Mouse (Mus musculus) midbrain, embryonic 11.5 days (tissue): ENCODE data around the gene Rtn4rl1. TPM values are rescaled to one million over a fixed set of nuclear protein-coding genes. Genes with fewer than 3 reads are reported as not detected.
"Not testable (repeated sequence)": the region's sequence is repeated elsewhere in the genome, so short reads cannot be mapped to it uniquely, and the experiment has no call there.

Experiments used
- ATAC-seq: fragments of 200-750 bp; cut with Nextera tagmentation; 2 replicates; pipeline ENCODE4 v1.8.0; 2017; ENCODE audit warnings: moderate TSS enrichment, moderate library complexity; ENCODE audit not compliant: low FRiP score
- DNase-seq: peaks from one replicate; pipeline ENCODE4 v3.0.0; 2015; ENCODE audit warnings: low spot score; ENCODE audit errors: missing footprints
- H3K27ac ChIP-seq: fragments of 300-500 bp; sonication (generic); 2 replicates; pipeline ENCODE4 v1.5.1; 2014; ENCODE audit warnings: low read depth, low read length
- H3K27me3 ChIP-seq: fragments of 300-500 bp; sonication (generic); 2 replicates; pipeline ENCODE4 v1.6.1; 2014; ENCODE audit warnings: mild to moderate bottlenecking, low read length, moderate library complexity, mixed read lengths; ENCODE audit not compliant: control insufficient read depth, insufficient read depth
- H3K36me3 ChIP-seq: fragments of 300-500 bp; sonication (generic); 2 replicates; pipeline ENCODE4 v1.6.1; 2014; ENCODE audit warnings: mild to moderate bottlenecking, low read length, moderate library complexity, mixed read lengths; ENCODE audit not compliant: control insufficient read depth, insufficient read depth
- H3K4me1 ChIP-seq: fragments of 300-500 bp; sonication (generic); 2 replicates; pipeline ENCODE4 v1.6.1; 2014; ENCODE audit warnings: low read length; ENCODE audit not compliant: control insufficient read depth, insufficient read depth
- H3K4me2 ChIP-seq: fragments of 300-500 bp; sonication (generic); 2 replicates; pipeline ENCODE4 v1.6.1; 2014; ENCODE audit warnings: mild to moderate bottlenecking, moderate library complexity
- H3K4me3 ChIP-seq: fragments of 300-500 bp; sonication (generic); 2 replicates; pipeline ENCODE4 v1.5.1; 2014; ENCODE audit warnings: low read depth, low read length
- H3K9ac ChIP-seq: fragments of 300-500 bp; sonication (generic); 2 replicates; pipeline ENCODE4 v1.6.1; 2014; ENCODE audit warnings: low read length
- H3K9me3 ChIP-seq: fragments of 300-500 bp; sonication (generic); 2 replicates; pipeline ENCODE4 v1.6.1; 2016; ENCODE audit warnings: low read length; ENCODE audit not compliant: control insufficient read depth
- WGBS: fragments of 180-500 bp; shearing (Covaris S2); extraction: QIAGEN DNeasy Blood & Tissue Kit; methylation state at CpG from one replicate; pipeline ENCODE4 v1.1.7; 2014; 5-methylcytosine and 5-hydroxymethylcytosine counted together
- polyA plus RNA-seq: library from polyadenylated mRNA; unstranded; fragments of >200 nt; fragmentation: Nextera tagmentation; extraction: Ambion mirVana; gene quantifications from 2 replicates; pipeline ENCODE4 v1.2.1, GENCODE M21; 2014

The Rtn4rl1 gene
- polyA plus RNA-seq, 1 experiment from 2014 or later = 4.6 TPM

GRCm38 (mm10) chr11:75279342-75280065 lies 85.9 kb downstream of the Rtn4rl1 start:
- Histone ChIP-seq H3K27me3 (peaks cover 18% of the 10 kb centered on the region), H3K9me3 (no peaks in the 10 kb centered on the region), H3K4me2 (peak overlapping the region; percentile 42), H3K4me1 (peaks cover 59% of the 10 kb centered on the region), H3K27ac (peak overlapping the region; percentile 30; the same call in 1 of the 2 replicates), H3K36me3 (no peaks in the 10 kb centered on the region), H3K4me3 (0 out of 2 replicates have a peak overlapping the region, but pooled peaks have one; percentile 0), H3K9ac (peak overlapping the region; percentile 49)
- DNase-seq = peak; percentile 95
- ATAC-seq = no peak; the same call in 1 of the 2 replicates
- WGBS = 3% methylated on average over 16 of the region's 16 CpGs

GRCm38 (mm10) chr11:75280066-75280410 lies 86.5 kb downstream of the Rtn4rl1 start:
- Histone ChIP-seq H3K9ac (no peak overlapping the region), H3K9me3 (no peaks in the 10 kb centered on the region), H3K4me2 (no peak overlapping the region; the same call in 1 of the 2 replicates), H3K4me3 (no peak overlapping the region), H3K36me3 (no peaks in the 10 kb centered on the region), H3K4me1 (peaks cover 54% of the 10 kb centered on the region), H3K27me3 (peaks cover 18% of the 10 kb centered on the region), H3K27ac (no peak overlapping the region)
- DNase-seq (no peak), ATAC-seq (no peak)
- WGBS = 39% methylated on average over 5 of the region's 5 CpGs

DNA sequence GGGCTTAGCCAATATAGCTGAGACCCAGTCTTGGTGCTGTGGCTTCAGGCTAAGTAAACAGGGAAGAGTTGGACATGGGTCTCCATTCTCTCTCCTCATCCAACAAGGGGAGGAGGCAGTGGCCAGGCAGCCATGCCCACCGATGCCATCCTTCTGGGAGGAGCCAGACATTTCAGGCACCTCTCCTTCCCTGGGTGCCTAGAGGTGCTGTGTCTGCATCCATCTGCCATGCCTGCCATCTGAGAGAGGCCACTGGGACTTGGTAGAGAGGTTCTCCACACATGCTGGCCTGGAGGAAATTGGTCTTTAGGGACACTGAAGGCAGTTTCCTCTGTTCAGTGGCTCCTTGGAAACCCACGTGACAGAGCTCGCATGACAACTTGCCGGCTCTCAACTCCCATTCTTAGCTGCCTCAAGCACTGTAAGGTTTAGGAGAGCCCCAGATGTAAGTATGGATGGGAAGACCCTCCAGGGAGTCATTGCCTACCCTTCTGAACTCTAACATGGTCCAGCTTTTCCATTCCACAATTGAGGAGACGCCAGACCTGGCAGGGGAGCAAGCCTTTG lies 86.9 kb downstream of the Rtn4rl1 start:
- H3K4me1 ChIP-seq = peaks cover 49% of the 10 kb centered on the region
- peaks cover 18% of the 10 kb centered on the region for H3K27me3 ChIP-seq
- no peak overlapping the region for H3K9ac ChIP-seq
- H3K36me3 ChIP-seq = no peaks in the 10 kb centered on the region
- H3K9me3 ChIP-seq = no peaks in the 10 kb centered on the region
- H3K27ac ChIP-seq = no peak overlapping the region
- H3K4me2 ChIP-seq = no peak overlapping the region
- WGBS = 46% methylated on average over 5 of the region's 5 CpGs
- H3K4me3 ChIP-seq = no peak overlapping the region
- no peak for DNase-seq
- ATAC-seq = no peak

GRCm38 (mm10) chr11:75281380-75282256 lies 88.0 kb downstream of the Rtn4rl1 start:
- no peaks in the 10 kb centered on the region for H3K36me3 ChIP-seq
- H3K4me1 ChIP-seq = peaks cover 47% of the 10 kb centered on the region
- H3K9me3 ChIP-seq = no peaks in the 10 kb centered on the region
- ATAC-seq = no peak
- H3K9ac ChIP-seq = no peak overlapping the region
- 6% methylated on average over 29 of the region's 29 CpGs for WGBS
- peak; percentile 92 for DNase-seq
- H3K27ac ChIP-seq = no peak overlapping the region
- peaks cover 18% of the 10 kb centered on the region for H3K27me3 ChIP-seq
- H3K4me3 ChIP-seq = no peak overlapping the region
- H3K4me2 ChIP-seq = peak overlapping the region; percentile 7; the same call in 1 of the 2 replicates

DNA sequence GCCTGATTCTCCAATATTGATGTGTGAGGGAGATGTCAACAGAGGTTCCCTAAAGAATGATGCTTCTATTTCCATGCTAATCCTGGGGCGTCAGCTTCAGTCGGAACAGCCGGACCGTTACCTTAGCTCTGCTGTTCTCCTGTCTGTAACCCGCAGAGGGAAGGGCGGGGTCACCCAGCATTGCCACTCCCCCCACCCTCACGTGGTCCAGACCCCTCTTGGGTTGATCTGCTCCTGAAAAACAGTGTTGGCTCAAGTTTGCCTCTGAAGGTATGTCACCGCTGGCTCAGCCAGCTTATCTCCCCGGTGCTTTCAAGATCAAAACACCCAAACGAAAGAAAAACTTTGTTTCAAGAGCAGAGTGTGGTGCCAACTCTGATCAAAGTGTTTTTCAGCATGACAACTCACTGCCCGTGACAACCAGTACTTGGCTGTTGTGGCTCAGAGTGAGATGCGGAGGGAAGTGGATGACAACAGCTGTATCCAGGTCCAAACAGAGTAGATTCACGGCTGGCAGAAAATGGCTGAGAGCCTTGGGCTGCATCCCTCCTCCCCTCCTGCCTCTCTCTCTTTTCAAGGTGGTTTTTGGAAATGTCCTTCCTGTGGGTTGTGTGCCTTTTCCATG lies 89.0 kb downstream of the Rtn4rl1 start:
- Histone ChIP-seq H3K9ac (no peak overlapping the region; the same call in 1 of the 2 replicates), H3K4me3 (no peak overlapping the region), H3K27ac (no peak overlapping the region), H3K27me3 (peaks cover 18% of the 10 kb centered on the region), H3K36me3 (no peaks in the 10 kb centered on the region), H3K4me1 (peaks cover 47% of the 10 kb centered on the region), H3K9me3 (no peaks in the 10 kb centered on the region), H3K4me2 (peak overlapping the region; percentile 20; the same call in 1 of the 2 replicates)
- DNase-seq (no peak), ATAC-seq (no peak)
- 8% methylated on average over 13 of the region's 13 CpGs for WGBS

DNA sequence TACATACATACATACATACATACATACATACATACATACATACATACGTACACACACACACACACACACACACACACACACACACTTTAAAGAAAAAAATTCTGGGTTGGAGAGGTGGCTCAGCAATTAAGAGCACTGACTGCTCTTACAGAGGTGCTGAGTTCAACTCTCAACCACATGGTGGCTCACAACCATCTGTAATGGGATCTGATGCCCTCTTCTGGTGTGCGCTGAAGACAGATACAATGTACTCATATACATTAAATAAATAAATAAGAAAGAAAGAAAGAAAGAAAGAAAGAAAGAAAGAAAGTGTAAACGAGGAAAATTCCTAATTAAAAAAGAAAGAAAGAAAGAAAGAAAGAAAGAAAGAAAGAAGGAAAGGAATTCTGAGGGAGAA lies 90.2 kb downstream of the Rtn4rl1 start:
- H3K4me1 ChIP-seq = peaks cover 39% of the 10 kb centered on the region
- not testable (repeated sequence) for H3K27ac ChIP-seq, H3K4me3 ChIP-seq, H3K9me3 ChIP-seq, H3K9ac ChIP-seq, H3K36me3 ChIP-seq, DNase-seq, ATAC-seq, H3K4me2 ChIP-seq
- peaks cover 18% of the 10 kb centered on the region for H3K27me3 ChIP-seq
- WGBS = 70% methylated on average over 3 of the region's 3 CpGs

- Histone ChIP-seq H3K27me3 (peaks cover 15% of the 10 kb centered on the region), H3K4me2 (no peak overlapping the region), H3K27ac (no peak overlapping the region), H3K4me1 (peaks cover 18% of the 10 kb centered on the region), H3K36me3 (no peaks in the 10 kb centered on the region), H3K4me3 (no peak overlapping the region), H3K9me3 (no peaks in the 10 kb centered on the region), H3K9ac (no peak overlapping the region)
- WGBS = 54% methylated on average over 4 of the region's 4 CpGs
- no peak for DNase-seq
- ATAC-seq = no peak
Measured at GRCm38 (mm10) chr11:75285893-75286467, 92.4 kb downstream of the Rtn4rl1 start.

DNA sequence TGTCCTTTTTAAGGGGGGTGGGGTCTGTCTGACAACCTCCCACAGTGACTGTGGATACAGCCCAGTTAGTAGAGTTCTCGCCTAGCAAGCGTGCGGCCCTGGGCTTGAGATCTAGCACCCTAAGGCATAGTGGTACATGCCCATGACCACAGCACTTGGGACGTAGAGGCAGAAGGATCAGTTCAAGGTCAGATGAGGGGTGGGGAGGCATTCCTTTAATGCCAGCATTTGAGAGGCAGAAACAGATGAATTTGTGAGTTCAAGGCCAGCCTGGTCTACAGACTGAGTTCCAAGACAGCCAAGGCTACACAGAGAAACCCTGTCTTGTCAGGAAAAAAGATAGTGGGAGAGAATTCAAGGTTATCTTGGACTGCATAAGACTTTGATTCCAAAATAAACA lies 93.3 kb downstream of the Rtn4rl1 start:
- DNase-seq = no peak
- peaks cover 11% of the 10 kb centered on the region for H3K27me3 ChIP-seq
- H3K4me1 ChIP-seq = peaks cover 19% of the 10 kb centered on the region
- no peak overlapping the region for H3K9ac ChIP-seq
- no peaks in the 10 kb centered on the region for H3K9me3 ChIP-seq
- no peak for ATAC-seq
- no peak overlapping the region for H3K27ac ChIP-seq
- no peaks in the 10 kb centered on the region for H3K36me3 ChIP-seq
- no peak overlapping the region for H3K4me3 ChIP-seq
- 88% methylated on average over 4 of the region's 4 CpGs for WGBS
- H3K4me2 ChIP-seq = no peak overlapping the region
